Mouse (Mus musculus) cerebellum, adult 9-11 months (tissue): ENCODE data around the gene Cox7b.
A peak's percentile ranks its signal among the peaks of the same experiment; 100 is the strongest.
"Not testable (repeated sequence)": the region's sequence is repeated elsewhere in the genome, so short reads cannot be mapped to it uniquely, and the experiment has no call there.

ENCODE experiments used
- DNase-seq: peaks from one replicate; pipeline ENCODE4 v3.0.0; 2022

Cox7b gene

DNA sequence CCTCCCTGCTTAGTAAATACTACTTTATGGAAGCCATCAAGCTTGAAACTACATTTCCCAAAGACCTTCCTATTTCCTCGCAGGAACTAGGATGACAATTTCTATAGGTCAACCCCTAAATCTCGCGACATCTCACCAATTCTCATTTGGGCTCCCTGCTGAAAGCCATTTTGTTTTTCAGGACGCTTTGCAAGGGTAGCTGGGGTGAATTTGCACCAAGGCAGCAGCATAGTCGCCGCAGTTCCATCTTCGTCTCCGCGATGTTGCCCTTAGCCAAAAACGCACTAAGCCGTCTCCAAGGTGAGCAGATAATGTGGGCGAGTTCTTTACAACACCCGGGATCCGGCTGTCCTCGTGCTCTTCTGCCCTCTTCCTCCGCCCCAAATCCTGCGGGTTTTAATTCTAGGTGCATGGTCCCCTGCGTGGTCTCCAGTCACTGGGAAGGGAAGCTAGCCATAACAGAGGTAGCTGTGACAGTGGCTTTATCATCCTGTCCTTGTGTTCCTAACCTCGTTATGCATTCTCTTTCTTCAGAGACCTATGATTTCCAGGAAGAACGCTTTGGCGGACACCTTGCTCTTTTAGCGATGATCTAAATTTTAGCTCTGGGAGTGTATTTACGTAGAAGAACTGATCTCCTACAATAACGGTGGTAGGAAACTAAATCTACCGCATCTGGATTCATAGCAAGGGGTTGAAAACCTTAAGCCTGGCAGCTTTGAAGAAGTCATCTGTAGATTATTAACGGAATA, at the start of gene Cox7b:
TSS of gene Cox7b (plus strand) at position 130 of the 752 bp plus-strand sequence.
- DNase-seq, result peak; percentile 82

DNA sequence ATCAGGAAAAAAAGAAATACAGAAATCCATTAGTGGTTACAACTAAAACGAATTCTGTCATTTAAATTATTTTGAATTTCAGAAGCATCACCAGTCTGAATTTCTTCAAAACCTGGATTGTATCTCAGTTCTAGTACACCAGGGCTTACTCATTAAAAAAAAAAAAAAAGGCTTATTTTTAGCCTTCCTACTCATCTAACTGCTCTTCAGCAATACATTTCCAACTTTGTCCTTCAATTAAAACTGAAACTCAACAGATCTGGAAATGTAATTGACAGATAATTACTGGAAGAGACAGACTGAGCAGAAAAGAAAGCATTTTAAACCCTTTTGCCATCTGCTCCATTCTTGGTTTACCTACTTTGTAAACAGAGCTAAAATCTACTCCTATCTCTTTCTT, 13.9 kb upstream of the Cox7b start:
- DNase-seq, result no peak

DNA sequence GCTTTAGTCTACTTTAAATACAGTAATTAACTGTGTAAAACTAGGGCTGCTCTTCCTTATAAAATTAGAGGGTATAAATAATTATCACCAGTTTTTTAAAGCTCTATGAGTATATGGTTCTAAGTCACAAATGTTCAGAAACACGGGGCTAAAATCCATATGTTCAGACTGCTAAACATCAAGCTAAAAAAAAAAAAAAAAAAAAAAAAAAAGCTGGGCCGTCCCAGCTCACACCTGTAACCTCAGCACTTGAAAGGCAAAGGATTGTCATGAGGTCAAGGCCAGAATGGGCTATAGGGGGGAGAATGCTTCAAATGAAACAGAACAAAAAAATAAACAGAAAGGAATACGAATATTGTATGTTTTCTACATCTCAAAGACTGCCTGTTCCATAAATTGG, 4.7 kb upstream of the Cox7b start:
- no peak for DNase-seq

DNA sequence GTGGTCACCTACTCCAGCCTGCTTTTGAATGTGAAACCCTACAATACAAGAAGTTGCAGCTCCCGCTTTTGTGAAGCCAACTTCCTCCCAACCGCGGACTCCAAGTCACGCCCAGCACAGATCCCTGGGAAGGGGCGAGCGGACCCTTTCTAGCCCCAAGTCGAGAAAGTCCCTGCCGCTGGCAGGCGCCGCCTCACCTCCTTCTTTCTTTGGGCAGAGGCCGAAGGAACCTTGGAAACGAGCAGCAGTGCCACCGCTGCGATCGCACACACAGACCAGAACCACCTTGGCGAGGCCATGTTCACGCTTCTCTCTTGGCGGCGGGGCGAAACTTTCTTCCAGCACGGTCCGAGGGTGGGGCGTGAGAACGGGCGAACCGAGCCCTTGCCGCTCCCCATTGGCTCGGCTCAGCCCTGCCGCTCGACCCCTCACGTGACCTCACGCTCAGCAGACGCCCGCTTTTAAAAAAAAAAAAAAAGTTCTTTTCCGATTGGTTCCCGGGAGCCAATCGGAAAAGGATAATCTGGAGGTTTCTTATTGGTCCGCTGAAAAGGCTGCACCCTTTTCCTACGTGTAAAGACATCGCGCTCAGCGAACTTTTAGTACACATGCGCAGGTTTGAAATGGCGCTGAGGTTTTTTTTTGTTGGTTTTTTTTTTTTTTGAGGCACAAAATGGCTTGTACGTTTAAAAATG, 3.9 kb upstream of the Cox7b start, which contains the start of gene Magt1:
TSS of gene Magt1 (minus strand) at position 442 of the 695 bp plus-strand sequence.
- peak; percentile 90 for DNase-seq

DNA sequence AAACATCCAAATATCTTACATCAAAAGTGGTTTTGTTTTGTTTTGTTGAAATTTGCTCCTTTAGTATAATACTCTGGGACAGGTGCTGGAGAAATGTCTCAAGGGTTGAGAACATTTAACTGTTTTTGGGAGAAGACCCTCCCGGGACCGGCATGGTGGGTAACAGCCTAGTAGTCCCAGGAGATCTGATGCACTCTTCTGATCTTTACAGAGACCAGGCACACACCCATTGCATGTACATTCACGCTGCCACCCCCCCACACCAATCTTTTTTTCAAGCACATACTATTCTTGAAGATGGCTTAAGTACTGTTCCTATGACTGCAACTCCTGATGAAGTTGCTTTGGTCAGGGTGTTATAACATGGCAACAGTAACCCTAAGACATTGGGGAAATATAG, 2.9 kb upstream of the Cox7b start:
- DNase-seq, result peak; percentile 26

DNA sequence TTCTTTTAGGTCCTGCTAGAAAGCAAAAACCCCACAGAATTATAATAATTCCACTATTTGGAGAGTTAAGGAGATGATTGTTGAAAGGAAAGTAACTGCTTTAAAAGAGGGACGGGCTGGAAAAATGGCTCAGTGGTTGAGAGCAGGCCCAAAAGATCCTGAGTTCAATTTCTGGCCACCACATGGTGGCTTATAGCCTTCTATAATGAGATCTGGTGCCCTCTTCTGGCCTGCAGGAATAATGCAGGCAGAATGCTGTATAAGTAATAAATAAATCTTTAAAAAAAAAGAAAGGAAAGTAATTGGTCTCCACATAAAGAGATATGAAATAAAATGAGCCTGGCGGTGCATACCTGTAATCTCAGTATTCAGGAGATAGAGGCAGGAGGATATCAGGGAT, 2.3 kb upstream of the Cox7b start:
- peak; percentile 45 for DNase-seq

DNA sequence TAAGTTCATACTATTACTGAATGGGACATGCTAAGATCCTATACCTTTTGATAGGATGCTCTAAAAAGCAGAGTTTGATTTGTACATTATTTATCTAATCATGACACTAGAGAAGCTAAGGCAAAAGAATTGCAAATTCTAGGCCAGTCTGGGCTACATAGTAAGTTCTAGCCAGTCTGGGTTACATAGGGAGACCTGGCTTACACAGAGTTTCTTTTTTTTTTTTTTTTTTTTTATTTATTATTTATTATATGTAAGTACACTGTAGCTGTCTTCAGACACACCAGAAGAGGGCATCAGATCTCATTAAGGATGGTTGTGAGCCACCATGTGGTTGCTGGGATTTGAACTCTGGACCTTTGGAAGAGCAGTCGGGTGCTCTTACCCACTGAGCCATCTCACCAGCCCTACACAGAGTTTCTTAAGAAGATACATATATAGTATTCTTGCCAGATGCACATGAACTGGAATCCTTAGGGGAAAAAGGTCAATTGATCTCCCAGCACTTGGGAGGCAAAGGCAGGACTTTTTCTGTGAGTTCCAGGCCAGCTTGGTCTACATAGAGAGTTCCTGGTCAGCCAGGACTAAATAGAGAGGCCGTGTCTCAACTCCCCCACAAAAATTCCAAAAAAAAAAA, 641 bp upstream of the Cox7b start:
- not testable (repeated sequence) for DNase-seq

DNA sequence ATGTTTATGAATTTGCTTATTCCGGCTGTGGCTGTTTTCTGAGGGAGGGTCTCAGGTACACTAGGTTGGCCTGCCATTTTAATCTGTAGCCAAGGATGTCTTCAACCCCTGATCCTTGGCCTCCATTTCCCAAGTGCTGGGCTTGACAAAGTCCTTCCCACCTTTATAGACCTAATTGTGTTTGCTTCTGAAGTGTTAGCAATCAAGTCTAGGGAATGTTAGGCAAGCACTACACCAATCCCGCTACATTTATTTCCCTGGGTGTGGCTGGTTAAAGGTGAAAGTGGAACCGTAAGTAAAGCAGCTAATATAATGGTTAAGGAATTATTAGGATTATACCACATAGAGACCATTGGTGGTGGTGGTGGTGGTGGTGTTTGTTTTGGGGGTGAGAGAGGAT, 1.6 kb downstream of the Cox7b start:
- no peak for DNase-seq

DNA sequence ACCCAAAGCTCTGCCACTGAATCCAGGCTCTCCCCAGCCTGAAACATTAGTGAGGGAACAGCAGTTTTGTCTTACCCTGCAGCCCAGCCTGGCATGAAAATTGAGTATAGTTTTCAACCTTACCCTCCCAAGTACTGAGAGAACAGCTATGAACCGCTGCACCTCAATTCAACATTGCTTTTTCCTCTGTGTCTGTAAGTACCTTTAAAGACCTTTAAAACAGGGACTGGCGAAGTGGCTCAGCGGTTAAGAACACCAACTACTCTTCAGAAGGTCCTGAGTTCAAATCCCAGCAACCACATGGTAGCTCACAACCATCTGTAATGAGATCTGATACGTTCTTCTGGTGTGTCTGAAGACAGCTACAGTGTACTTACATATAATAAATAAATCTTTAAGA, 2.0 kb downstream of the Cox7b start:
- DNase-seq, result no peak

DNA sequence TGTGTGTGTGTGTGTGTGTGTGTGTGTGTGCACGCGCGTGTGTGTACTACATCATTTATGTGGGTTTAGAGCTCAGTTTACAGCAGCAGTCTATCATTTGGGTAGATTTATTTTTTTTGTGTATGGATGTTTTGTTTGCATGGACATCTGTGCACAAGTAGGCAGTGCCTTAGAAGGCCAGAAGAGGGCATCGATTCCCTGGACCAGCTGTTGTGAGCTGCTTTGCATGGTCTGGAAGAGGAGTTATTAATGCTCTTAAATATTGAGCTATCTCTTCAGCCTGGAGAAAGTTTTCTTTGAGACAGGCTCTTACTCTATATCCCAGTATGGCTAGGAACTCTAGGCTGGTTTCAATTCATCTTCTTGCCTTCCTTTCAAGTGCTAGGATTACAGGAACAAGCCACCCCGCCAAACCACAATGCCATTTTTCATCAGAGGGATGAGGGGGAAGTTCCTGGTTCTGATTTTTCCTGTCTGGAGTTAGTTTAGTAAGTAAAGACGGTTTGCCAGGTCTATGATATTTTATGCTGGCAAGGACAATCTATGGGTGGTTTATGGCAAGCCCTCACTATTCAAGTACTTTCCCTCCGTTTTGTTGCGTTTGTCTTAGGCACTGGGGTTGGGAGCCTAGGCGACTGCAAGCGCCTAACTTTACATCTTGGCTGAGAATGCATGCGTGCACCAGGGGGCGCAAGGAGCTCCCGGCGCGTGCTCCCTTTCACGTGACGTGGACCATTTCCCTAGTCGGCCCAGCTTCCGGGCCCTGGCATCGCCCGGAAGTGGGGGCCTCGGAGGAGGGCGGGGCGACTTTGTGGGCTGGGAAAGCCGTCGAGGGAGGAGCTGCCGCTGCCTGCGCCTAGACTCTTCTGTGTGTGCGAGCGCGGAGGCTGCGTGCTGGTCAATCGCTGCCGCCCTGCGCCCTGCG, 11.2 kb downstream of the Cox7b start, which contains the start of gene Atp7a:
TSS of gene Atp7a (plus strand) at position 859 of the 925 bp plus-strand sequence.
- peak; percentile 88 for DNase-seq

DNA sequence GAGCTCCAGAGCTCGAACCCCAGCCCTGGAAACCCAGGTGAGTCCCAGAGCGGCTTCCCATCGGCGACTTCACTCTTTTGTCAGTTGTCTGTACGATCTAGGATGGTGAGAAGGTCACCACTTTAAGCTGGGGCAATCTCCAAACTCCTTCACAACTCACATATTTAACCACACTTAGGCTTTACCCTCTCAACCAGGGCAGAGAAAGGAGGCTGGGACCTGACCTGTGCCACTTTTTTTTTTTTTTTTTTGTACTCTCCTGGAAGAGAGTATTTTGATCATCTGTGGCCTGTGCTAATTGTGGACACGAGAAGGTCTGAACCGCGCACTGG, 11.8 kb downstream of the Cox7b start:
- no peak for DNase-seq

DNA sequence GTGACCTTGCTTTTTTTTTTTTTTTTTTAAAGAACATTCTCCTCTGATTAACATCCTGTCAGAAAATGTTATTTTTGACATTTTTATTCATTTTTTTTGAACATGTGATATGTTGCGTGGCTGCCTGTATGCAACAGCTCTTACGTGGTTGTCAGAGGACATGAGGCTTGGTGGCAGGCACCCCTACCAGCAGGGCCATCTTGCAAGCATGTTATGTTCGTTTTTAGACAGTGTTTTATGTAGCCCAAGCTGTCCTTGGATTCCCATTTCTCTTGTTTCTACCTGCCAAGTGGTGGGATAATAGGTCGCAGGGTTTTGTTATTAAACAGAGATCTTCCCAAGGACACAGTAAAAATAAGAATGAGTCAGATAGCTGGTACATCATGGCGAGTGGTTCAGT, 14.7 kb downstream of the Cox7b start:
- DNase-seq, result no peak

DNA sequence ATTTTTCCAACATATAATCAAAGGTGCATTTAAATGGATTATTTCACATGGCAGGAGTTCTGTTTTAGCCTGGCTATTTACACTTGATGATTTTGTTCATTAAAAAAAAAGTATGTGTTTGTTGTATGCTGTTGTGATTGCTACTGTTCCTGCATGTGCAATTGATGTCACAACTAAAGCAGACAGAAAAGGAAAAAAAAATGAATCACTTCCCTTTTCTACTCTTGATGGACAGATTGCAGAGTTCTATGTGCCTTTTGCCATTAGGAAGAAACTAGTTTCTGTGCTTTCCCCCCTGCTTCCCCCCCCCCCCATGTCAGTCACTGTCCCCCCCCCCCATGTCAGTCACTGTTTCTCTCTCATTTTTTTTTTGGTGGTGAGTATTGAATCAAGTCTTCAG, 15.6 kb downstream of the Cox7b start:
- DNase-seq, result no peak

DNA sequence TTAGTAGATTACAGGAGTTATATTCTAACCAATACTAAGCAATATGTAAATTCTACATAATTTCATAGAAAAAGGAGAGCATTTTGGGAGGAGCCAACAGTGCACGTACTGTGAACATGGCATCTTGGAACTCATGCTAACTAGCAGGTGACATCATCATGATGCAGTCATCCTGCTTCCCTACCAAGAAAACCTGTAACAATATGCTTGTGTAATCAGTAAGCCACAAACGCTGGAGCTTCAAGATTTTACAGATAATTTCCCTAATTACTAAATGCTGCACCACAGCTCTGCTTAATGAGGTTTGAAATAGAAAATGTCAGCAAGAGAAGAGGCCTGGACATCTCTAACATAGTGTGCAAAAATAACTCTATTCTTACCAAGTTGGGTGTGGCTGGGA, 20.2 kb downstream of the Cox7b start:
- no peak for DNase-seq

DNA sequence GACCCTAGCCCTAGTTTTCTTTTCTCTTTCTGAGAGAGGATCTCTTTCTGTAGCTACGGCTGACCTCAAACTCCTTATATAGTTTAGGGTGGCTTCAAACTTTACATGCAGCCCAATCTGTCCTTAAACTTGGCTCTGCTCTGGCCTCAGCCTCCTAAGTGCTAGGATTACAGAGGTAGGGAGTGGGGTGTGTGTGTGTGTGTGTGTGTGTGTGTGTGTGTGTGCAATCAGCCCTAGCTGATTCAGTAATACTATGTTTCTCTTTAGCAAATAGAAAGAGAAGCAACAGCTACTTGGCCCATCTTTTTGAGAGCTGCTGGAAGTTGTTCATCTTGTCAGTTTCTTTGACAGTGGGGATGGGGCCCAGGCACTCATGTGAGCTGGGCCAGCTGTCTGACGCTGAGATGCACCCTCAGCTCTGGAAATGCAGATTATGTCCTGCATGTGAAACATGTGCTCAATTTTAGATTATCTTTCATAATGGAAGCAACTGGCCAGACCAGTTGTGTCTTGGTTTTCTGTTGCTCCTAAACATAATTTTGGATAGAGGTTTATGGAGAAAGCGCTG, 21.8 kb downstream of the Cox7b start:
- DNase-seq, result no peak

DNA sequence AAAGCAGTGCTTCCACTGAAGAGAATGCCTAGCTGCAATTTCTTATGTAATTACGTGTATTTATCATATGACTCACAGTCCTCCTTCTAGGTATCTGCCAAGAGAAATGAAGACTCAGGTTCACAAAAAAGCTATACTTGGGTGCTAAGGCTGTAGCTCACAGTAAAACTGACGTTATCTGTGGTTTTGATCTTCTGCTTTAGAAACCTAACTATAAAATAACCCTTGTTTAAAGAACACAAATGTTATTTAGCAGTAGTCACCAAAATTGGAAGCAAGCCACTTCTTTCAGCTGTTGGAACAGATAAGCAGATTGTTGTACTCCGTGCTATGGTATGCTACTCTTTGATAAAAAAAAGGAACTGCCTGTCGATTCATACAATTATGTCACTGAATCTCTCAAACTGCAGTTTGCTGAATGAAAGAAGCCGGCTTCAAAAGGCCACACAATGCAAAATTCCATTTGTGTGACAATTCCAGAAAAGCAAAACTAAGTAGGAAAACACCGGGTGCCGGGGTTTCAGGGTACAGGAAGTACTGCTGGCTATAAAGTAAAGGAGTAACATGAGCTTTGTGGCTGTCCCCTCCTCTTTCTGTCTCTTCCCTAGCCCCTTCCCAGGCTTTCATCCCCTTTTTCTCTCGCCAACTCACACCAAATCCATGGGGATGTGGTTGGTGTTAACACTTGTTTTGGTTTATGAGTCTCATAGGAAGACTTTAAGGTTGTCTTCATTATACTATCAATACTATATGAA, 28.5 kb downstream of the Cox7b start:
- DNase-seq, result no peak

DNA sequence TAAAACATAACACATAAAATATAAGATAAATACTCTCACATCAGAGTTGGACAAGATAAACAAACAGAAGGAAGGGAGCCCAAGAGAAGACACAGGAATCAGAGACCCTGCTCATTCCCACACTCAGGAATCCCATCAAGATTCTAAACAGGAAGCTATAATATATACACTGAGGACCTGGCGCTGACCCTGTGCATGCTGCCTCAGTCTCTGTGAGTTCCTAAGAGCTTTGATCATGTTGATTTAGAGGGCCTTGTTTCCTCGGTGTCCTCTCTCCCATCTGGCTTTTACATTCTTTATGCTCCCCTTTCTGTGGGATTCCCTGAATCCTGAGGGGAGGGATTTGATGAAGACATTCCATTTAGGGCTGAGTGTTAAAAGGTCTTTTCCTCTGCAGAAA, 30.0 kb downstream of the Cox7b start:
- no peak for DNase-seq

DNA sequence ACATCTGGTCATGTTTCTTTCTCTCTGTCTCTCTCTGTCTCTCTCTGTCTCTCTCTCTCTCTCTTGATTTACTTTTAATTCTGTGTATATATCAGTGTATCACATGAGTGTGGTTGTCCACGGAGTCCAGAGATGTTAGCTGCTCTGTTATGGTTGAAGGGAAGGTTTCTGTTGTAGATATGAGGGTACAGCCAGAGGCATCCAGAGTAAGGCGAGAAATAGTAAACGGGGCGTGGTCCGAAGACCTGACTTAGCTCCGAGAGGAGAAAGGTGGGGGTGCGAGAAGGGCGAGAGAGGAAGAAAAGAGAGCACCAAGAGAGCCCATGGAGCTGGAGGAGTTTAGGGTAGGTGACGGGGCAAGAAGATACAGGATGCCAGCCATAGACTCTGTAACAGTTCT, 30.4 kb downstream of the Cox7b start:
- DNase-seq, result no peak

DNA sequence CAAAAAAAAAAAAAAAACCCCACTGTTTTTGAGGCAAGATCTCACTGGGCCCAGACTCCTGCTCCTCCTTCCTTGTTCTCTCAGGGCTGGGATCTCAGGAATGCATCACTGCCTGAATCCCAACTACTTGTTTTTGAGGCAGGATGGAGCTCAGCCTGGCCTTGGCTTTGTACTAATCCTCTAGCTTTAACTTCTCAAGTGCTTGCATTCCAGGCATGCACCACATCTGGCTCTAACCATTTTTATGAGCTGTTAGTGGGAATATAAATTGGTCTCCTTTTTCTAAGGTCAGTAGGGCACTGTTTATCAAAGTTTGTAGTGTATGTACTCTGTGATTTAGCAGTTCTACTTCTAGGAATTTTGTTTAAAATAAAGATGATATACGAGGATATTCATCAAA, 32.7 kb downstream of the Cox7b start:
- no peak for DNase-seq
